Mouse (Mus musculus) intestine, postnatal 0 days (tissue): ENCODE results near the gene Rab44. TPM values are rescaled to one million over a fixed set of nuclear protein-coding genes. Genes with fewer than 3 reads are reported as not detected.
A peak's percentile ranks its signal among the peaks of the same experiment; 100 is the strongest.

ENCODE experiments used
- ATAC-seq: fragments of 200-750 bp; cut with Nextera tagmentation; 2 replicates; pipeline ENCODE4 v1.8.0; 2017; ENCODE audit warnings: mild to moderate bottlenecking, moderate TSS enrichment, moderate library complexity
- H3K27ac ChIP-seq: fragments of 300-500 bp; sonication (generic); 2 replicates; pipeline ENCODE4 v1.5.1; 2014; ENCODE audit warnings: mild to moderate bottlenecking, low read depth, low read length, moderate library complexity
- H3K27me3 ChIP-seq: fragments of 300-500 bp; sonication (generic); replicated peaks from 2 replicates; pipeline ENCODE4 v1.6.1; 2014; ENCODE audit warnings: low read length, mixed read lengths; ENCODE audit not compliant: control insufficient read depth, insufficient read depth
- H3K36me3 ChIP-seq: fragments of 300-500 bp; sonication (generic); 2 replicates; pipeline ENCODE4 v1.6.1; 2014; ENCODE audit warnings: mild to moderate bottlenecking, moderate library complexity; ENCODE audit not compliant: control insufficient read depth, insufficient read depth
- H3K4me1 ChIP-seq: fragments of 300-500 bp; sonication (generic); replicated peaks from 2 replicates; pipeline ENCODE4 v1.6.1; 2014; ENCODE audit warnings: antibody characterized with exemption, low read length, mixed read lengths; ENCODE audit not compliant: control insufficient read depth, insufficient read depth
- H3K4me2 ChIP-seq: fragments of 300-500 bp; sonication (generic); replicated peaks from 2 replicates; pipeline ENCODE4 v1.6.1; 2014; ENCODE audit warnings: low read depth, mild to moderate bottlenecking, moderate library complexity
- H3K4me3 ChIP-seq: fragments of 300-500 bp; sonication (generic); 2 replicates; pipeline ENCODE4 v1.5.1; 2014; ENCODE audit warnings: low read depth, low read length
- H3K9ac ChIP-seq: fragments of 300-500 bp; sonication (generic); 2 replicates; pipeline ENCODE4 v1.6.1; 2014; ENCODE audit warnings: mild to moderate bottlenecking, low read depth, low read length
- H3K9me3 ChIP-seq: fragments of 300-500 bp; sonication (generic); 2 replicates; pipeline ENCODE4 v1.6.1; 2016; ENCODE audit warnings: mixed run types; ENCODE audit not compliant: control insufficient read depth
- CTCF ChIP-seq: sonication (generic); IDR thresholded peaks from 2 replicates; pipeline ENCODE4 v1.5.1; 2016; ENCODE audit warnings: low read depth, mild to moderate bottlenecking, control low read depth, antibody characterized with exemption, moderate library complexity
- WGBS: fragments of 180-500 bp; shearing (Covaris S2); extraction: QIAGEN DNeasy Blood & Tissue Kit; methylation state at CpG from one replicate; pipeline ENCODE4 v1.1.7; 2014; 5-methylcytosine and 5-hydroxymethylcytosine counted together
- polyA plus RNA-seq: library from polyadenylated mRNA; unstranded; fragments of >200 nt; fragmentation: Nextera tagmentation; extraction: Ambion mirVana; gene quantifications from 2 replicates; pipeline ENCODE4 v1.2.1, GENCODE M21; 2015

Gene Rab44
- polyA plus RNA-seq, 1 experiment from 2014 or later: 0.20 TPM

DNA sequence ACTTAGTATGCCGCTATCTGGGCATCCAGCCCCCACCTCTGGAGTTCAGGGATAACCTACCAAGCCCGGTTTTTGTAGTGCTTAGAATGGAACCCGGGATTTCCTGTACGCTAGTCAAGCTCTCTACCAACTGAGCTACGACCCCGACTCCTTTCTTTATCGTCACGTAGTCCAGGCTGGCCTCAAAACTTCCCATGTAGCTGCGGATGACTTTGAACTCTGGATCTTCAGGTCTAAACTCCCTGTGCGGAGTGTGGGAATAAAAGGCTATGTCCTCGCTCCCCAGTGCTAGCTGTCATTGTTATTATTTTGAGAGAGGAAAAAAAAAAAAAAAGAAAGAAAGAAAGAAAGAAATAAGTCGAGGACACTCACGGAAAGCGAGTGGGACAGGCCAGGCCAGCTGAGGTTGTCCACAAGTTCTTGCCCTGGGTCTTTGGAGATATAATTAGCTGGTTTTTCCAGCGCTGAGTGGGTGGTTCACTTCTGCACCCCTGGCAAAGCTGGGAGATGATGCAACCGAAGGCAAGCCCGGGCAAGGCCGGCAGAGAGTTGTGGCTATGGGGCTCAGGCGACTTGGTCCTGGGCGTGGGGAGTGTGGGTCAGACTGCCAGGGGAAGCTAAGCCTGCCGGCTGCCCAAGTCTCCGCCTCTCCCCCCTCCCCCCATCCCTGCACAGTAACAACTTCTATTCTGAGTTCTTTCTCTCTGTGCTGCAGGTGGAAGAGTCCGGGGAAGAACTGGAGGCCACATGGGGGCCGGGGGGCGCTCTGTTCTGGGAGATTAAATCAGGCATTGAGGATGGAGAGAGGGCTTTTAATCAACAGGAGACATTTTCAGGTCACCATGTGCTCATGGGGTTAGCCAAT lies 35.2 kb upstream of the Rab44 start:
- Histone ChIP-seq H3K4me1 (0 out of 2 replicates have a peak, but pooled peaks cover 4% of the 10 kb centered on the region), H3K9me3 (no peaks in the 10 kb centered on the region), H3K9ac (no peak overlapping the region), H3K36me3 (no peaks in the 10 kb centered on the region), H3K4me3 (peak overlapping the region; percentile 14; the same call in 1 of the 2 replicates), H3K4me2 (peak overlapping the region; percentile 57), H3K27ac (no peak overlapping the region), H3K27me3 (no peaks in the 10 kb centered on the region)
- ATAC-seq: no peak
- WGBS: 19% methylated on average over 25 of the region's 25 CpGs
- TF ChIP-seq CTCF: no peak

DNA sequence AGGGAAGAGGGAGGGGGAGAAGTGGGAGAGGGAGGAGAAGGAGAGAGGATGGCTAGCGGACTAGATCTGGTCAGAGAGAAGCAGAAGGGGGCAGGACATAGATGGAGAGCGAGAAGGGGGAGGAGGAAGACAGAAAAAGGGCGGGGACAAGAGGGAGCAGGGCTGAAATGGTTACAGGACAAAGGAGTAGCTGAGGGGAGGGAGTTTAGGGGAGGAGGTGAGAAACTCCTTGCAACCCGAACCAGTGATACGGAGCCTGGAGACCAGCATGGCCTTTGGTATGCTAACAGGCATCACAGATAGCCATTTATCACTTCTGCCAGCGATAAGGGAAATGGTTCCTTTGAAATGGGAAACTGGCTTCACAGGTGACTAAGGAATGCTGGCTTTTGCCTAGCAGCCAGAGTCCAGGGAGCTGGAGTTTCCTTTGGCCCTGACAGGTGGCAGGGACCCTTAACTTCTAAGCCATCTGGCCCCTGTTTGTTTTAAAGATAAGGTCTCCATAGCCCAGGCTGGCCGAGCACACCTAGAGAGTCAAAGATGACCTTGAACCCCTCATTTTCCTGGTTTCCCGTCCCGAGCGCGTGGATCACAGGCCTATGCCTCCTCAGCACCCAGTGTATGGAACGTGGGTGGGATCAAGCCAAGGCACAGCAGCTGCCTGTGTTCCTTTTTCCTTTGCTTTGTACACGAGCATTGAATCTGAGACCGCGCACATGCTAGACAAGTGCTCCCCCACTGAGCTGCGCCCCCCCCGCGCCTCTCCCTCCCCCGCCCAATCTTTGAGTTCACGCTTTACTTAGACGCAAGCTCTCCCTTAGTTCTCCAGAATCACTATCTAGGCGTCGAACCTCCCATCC lies 33.0 kb upstream of the Rab44 start:
- Histone ChIP-seq H3K4me2 (no peak overlapping the region; the same call in 1 of the 2 replicates), H3K9me3 (no peaks in the 10 kb centered on the region), H3K36me3 (no peaks in the 10 kb centered on the region), H3K4me3 (no peak overlapping the region), H3K4me1 (0 out of 2 replicates have a peak, but pooled peaks cover 8% of the 10 kb centered on the region), H3K9ac (no peak overlapping the region), H3K27me3 (no peaks in the 10 kb centered on the region), H3K27ac (no peak overlapping the region)
- ATAC-seq: peak; percentile 39; the same call in 1 of the 2 replicates
- TF ChIP-seq CTCF: no peak
- WGBS: 9% methylated on average over 23 of the region's 23 CpGs

- H3K9ac ChIP-seq: no peak overlapping the region
- H3K36me3 ChIP-seq: no peaks in the 10 kb centered on the region
- H3K27me3 ChIP-seq: no peaks in the 10 kb centered on the region
- 27% methylated on average over 21 of the region's 21 CpGs for WGBS
- no peak overlapping the region for H3K27ac ChIP-seq
- TF ChIP-seq CTCF: no peak
- H3K4me3 ChIP-seq: no peak overlapping the region
- peak overlapping the region; percentile 27 for H3K4me2 ChIP-seq
- ATAC-seq: no peak
- no peaks in the 10 kb centered on the region for H3K9me3 ChIP-seq
- 0 out of 2 replicates have a peak, but pooled peaks cover 8% of the 10 kb centered on the region for H3K4me1 ChIP-seq
Measured at GRCm38 (mm10) chr17:29081618-29082381, 32.1 kb upstream of the Rab44 start.

DNA sequence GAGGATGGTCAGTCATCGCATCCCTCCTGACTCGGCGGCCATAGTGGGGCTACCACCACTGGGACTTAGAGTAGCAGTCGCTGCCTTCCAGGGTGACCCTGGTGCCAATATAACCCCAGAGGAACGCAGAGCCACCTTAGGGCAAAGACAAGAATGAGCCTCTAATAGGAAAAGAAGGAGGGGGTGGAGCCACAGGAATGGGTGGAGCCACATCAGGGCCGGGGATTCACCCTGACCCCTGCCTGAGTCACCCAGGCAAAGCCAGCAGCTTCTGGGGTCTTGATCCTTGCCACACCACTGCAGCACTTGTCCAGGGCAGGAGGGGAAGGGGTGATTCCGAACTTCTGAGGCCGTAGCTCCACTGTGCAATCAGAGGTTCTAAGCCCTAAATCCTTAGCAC lies 30.4 kb upstream of the Rab44 start:
- Histone ChIP-seq H3K4me2 (no peak overlapping the region), H3K9me3 (no peaks in the 10 kb centered on the region), H3K27ac (no peak overlapping the region), H3K9ac (no peak overlapping the region), H3K27me3 (no peaks in the 10 kb centered on the region), H3K4me3 (no peak overlapping the region), H3K4me1 (0 out of 2 replicates have a peak, but pooled peaks cover 8% of the 10 kb centered on the region), H3K36me3 (no peaks in the 10 kb centered on the region)
- 93% methylated on average over 8 of the region's 8 CpGs for WGBS
- TF ChIP-seq CTCF: no peak
- no peak for ATAC-seq

GRCm38 (mm10) chr17:29084656-29085055 lies 29.3 kb upstream of the Rab44 start:
- Histone ChIP-seq H3K36me3 (no peaks in the 10 kb centered on the region), H3K9me3 (no peaks in the 10 kb centered on the region), H3K4me1 (0 out of 2 replicates have a peak, but pooled peaks cover 8% of the 10 kb centered on the region), H3K9ac (no peak overlapping the region), H3K27me3 (no peaks in the 10 kb centered on the region), H3K4me2 (no peak overlapping the region), H3K4me3 (no peak overlapping the region), H3K27ac (no peak overlapping the region)
- WGBS: 84% methylated on average over 7 of the region's 7 CpGs
- ATAC-seq: no peak
- no peak for TF ChIP-seq CTCF
